Mouse (Mus musculus) layer of hippocampus, adult 18-20 months (tissue): ENCODE measurements at regions not wholly inside any gene's neighbourhood (a gene's known extent, or its start where the extent isn't known, plus 50 kb on each side); places are given as distances from the start of the nearest gene placed in this dataset.

Experiments
- DNase-seq, 2 experiments: peaks; one replicate each; pipeline ENCODE4 v3.0.0; 2022; ENCODE audit warnings: low spot score in 2 of 2

DNA sequence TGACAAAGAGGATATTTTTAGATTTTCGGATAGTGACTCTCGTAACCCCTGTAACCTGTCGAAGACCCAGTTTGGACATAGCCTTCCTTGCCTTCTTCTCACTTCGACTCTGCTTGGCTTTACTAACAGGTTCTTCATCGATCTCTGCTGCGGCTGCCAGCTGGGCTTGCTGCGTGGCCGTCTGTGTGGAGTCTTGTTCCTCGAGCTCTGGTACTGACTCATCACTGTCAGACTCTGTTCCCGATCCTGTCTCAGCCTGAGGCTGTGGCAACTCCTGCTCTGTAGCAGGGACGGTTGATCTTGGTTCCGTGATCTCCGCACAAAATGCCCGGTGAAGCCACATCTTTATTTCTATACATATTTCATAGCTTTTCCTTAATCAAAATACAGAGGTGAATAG lies 1230.7 kb downstream of the Flrt2 start:
- DNase-seq: peak; percentile 8 to 13
